Mouse (Mus musculus) frontal cortex, postnatal 10 days (tissue): ENCODE data around the gene Snx20.

Experiments
- DNase-seq, 2 experiments: peaks; one replicate each; pipeline ENCODE4 v3.0.0; 2022; ENCODE audit warnings: low spot score in 2 of 2, mixed read lengths in 1 of 2

The Snx20 gene

GRCm38 (mm10) chr8:88642734-88643564 lies 7.0 kb upstream of the Snx20 start:
- DNase-seq = no peak

GRCm38 (mm10) chr8:88638908-88639307 lies 3.0 kb upstream of the Snx20 start:
- DNase-seq = no peak

- DNase-seq = no peak
Observed at GRCm38 (mm10) chr8:88637092-88638000, 1.4 kb upstream of the Snx20 start.

- DNase-seq = no peak
Observed at GRCm38 (mm10) chr8:88633343-88633765, 2.6 kb downstream of the Snx20 start.

- DNase-seq = no peak
Observed at GRCm38 (mm10) chr8:88631081-88631480, 4.8 kb downstream of the Snx20 start.

- DNase-seq = no peak
Observed at GRCm38 (mm10) chr8:88630225-88630624, 5.7 kb downstream of the Snx20 start.

GRCm38 (mm10) chr8:88628001-88628774 lies 7.7 kb downstream of the Snx20 start:
- DNase-seq = no peak

- peak; percentile 75 to 79 for DNase-seq
Observed at GRCm38 (mm10) chr8:88627265-88627991, 8.5 kb downstream of the Snx20 start.

GRCm38 (mm10) chr8:88626940-88627264 lies 9.0 kb downstream of the Snx20 start:
- DNase-seq = no peak

GRCm38 (mm10) chr8:88626433-88626832 lies 9.5 kb downstream of the Snx20 start:
- DNase-seq = no peak

- DNase-seq = no peak
Observed at GRCm38 (mm10) chr8:88624276-88624675, 11.7 kb downstream of the Snx20 start.

- DNase-seq = no peak
Observed at GRCm38 (mm10) chr8:88623351-88623750, 12.6 kb downstream of the Snx20 start.

GRCm38 (mm10) chr8:88621408-88621807 lies 14.5 kb downstream of the Snx20 start:
- peak in 1 of 2 experiments; percentile 75 for DNase-seq

GRCm38 (mm10) chr8:88620931-88621330 lies 15.0 kb downstream of the Snx20 start:
- no peak for DNase-seq

- DNase-seq = no peak
Observed at GRCm38 (mm10) chr8:88619513-88619912, 16.4 kb downstream of the Snx20 start.

- no peak for DNase-seq
Observed at GRCm38 (mm10) chr8:88618612-88619011, 17.3 kb downstream of the Snx20 start.

- DNase-seq = no peak
Observed at GRCm38 (mm10) chr8:88614981-88615380, 20.9 kb downstream of the Snx20 start.

GRCm38 (mm10) chr8:88610271-88610670 lies 25.7 kb downstream of the Snx20 start:
- no peak for DNase-seq

- DNase-seq = no peak
Observed at GRCm38 (mm10) chr8:88609036-88609435, 26.9 kb downstream of the Snx20 start.

- no peak for DNase-seq
Observed at GRCm38 (mm10) chr8:88605361-88606040, 30.4 kb downstream of the Snx20 start.
